Comparison of ENCODE assay signal across 8 mouse cellular contexts in genomic region chr1:136782261-136782660, GRCm38 (mm10).
A peak's percentile ranks its signal among the peaks of the same experiment; 100 is the strongest.
DNase-seq lines count a peak whose midpoint lies in the region; ATAC-seq and TF ChIP-seq lines count a peak whose summit lies in the region.

No protein-coding gene starts in this region.

- intact Hi-C loops in left cerebral cortex, postnatal 25 days (cut with DNase I): loop anchor here (5.0 kb wide), 1 partner anchor 445 kb away; no protein-coding TSS in a partner anchor

- H3K27ac ChIP-seq in liver, postnatal 0 days (ENCODE audit: low read depth): no peak overlapping the region
- H3K27ac ChIP-seq in hindbrain, postnatal 0 days: no peak overlapping the region
- no peak overlapping the region for H3K27ac ChIP-seq in lung, postnatal 0 days (ENCODE audit: low read length)
- no peak overlapping the region for H3K27ac ChIP-seq in stomach, postnatal 0 days (replicated peaks)

- 46% methylated on average over 10 of the region's 10 CpGs for WGBS in liver, postnatal 0 days (ENCODE audit: insufficient replicate concordance)
- WGBS in hindbrain, postnatal 0 days: 9% methylated on average over 10 of the region's 10 CpGs
- 11% methylated on average over 10 of the region's 10 CpGs for WGBS in lung, postnatal 0 days
- WGBS in stomach, postnatal 0 days: 8% methylated on average over 10 of the region's 10 CpGs

- H3K4me3 ChIP-seq in liver, postnatal 0 days (ENCODE audit: low read depth, low read length): no peak overlapping the region
- H3K4me3 ChIP-seq in hindbrain, postnatal 0 days (ENCODE audit: low read length): peak overlapping the region; percentile 31; the same call in 1 of the 2 replicates
- peak overlapping the region; percentile 32; the same call in 1 of the 2 replicates for H3K4me3 ChIP-seq in lung, postnatal 0 days (ENCODE audit: low read depth, low read length)
- peak overlapping the region; percentile 36 for H3K4me3 ChIP-seq in stomach, postnatal 0 days (ENCODE audit: low read depth, low read length)

- TF ChIP-seq CTCF in liver, postnatal 0 days (IDR thresholded peaks at IDR 0.05; ENCODE audit: low read depth): no peak
- TF ChIP-seq CTCF in hindbrain, postnatal 0 days (IDR thresholded peaks at IDR 0.05; ENCODE audit: low read depth): no peak
- TF ChIP-seq CTCF in lung, postnatal 0 days (IDR thresholded peaks at IDR 0.05): no peak
- TF ChIP-seq CTCF in stomach, postnatal 0 days (IDR thresholded peaks at IDR 0.05; ENCODE audit: low read depth): no peak

- H3K36me3 ChIP-seq in liver, postnatal 0 days (replicated peaks; ENCODE audit: insufficient read depth, low read length): no peaks in the 10 kb centered on the region
- no peaks in the 10 kb centered on the region for H3K36me3 ChIP-seq in hindbrain, postnatal 0 days (ENCODE audit: insufficient read depth, low read length)
- H3K36me3 ChIP-seq in lung, postnatal 0 days (ENCODE audit: insufficient read depth, low read length): no peaks in the 10 kb centered on the region
- no peaks in the 10 kb centered on the region for H3K36me3 ChIP-seq in stomach, postnatal 0 days (ENCODE audit: control insufficient read depth, insufficient read depth, low read length)

- no peaks in the 10 kb centered on the region for H3K9me3 ChIP-seq in liver, postnatal 0 days (ENCODE audit: low read length)
- H3K9me3 ChIP-seq in hindbrain, postnatal 0 days (ENCODE audit: low read length): no peaks in the 10 kb centered on the region
- H3K9me3 ChIP-seq in lung, postnatal 0 days (ENCODE audit: low read length): no peaks in the 10 kb centered on the region
- no peaks in the 10 kb centered on the region for H3K9me3 ChIP-seq in stomach, postnatal 0 days (ENCODE audit: control insufficient read depth, low read length)

- TF ChIP-seq EP300 in liver, postnatal 0 days (IDR thresholded peaks at IDR 0.05; ENCODE audit: low read depth): no peak
- peak; percentile 84 for TF ChIP-seq EP300 in lung, postnatal 0 days (IDR thresholded peaks at IDR 0.05)
- TF ChIP-seq EP300 in stomach, postnatal 0 days (optimal IDR thresholded peaks at IDR 0.05): no peak

- no peaks in the 10 kb centered on the region for H3K27me3 ChIP-seq in liver, postnatal 0 days (ENCODE audit: insufficient read depth, low read length)
- H3K27me3 ChIP-seq in hindbrain, postnatal 0 days (ENCODE audit: insufficient read depth, low read length): peaks cover 6% of the 10 kb centered on the region; the same call in 1 of the 2 replicates
- H3K27me3 ChIP-seq in lung, postnatal 0 days (replicated peaks; ENCODE audit: insufficient read depth, low read length): no peaks in the 10 kb centered on the region
- no peaks in the 10 kb centered on the region for H3K27me3 ChIP-seq in stomach, postnatal 0 days (ENCODE audit: control insufficient read depth, insufficient read depth, low read length)

- peak overlapping the region; percentile 46; the same call in 1 of the 2 replicates for H3K4me2 ChIP-seq in liver, postnatal 0 days (ENCODE audit: low read depth, low read length)
- peak overlapping the region; percentile 68 for H3K4me2 ChIP-seq in hindbrain, postnatal 0 days (ENCODE audit: low read depth, low read length)
- peak overlapping the region; percentile 62 for H3K4me2 ChIP-seq in lung, postnatal 0 days (replicated peaks; ENCODE audit: low read depth, low read length)
- peak overlapping the region; percentile 56 for H3K4me2 ChIP-seq in stomach, postnatal 0 days (replicated peaks; ENCODE audit: low read depth)

- ATAC-seq in liver, postnatal 0 days: no peak
- no peak; the same call in 1 of the 2 replicates for ATAC-seq in hindbrain, postnatal 0 days
- ATAC-seq in lung, postnatal 0 days: peak; percentile 86
- ATAC-seq in stomach, postnatal 0 days (ENCODE audit: low FRiP score, low TSS enrichment): peak; percentile 32; the same call in 1 of the 2 replicates

- no peak overlapping the region for H3K9ac ChIP-seq in liver, postnatal 0 days (replicated peaks)
- no peak overlapping the region; the same call in 1 of the 2 replicates for H3K9ac ChIP-seq in hindbrain, postnatal 0 days (replicated peaks; ENCODE audit: low read length)
- H3K9ac ChIP-seq in lung, postnatal 0 days (replicated peaks; ENCODE audit: low read depth): no peak overlapping the region
- no peak overlapping the region for H3K9ac ChIP-seq in stomach, postnatal 0 days (ENCODE audit: low read length)

- DNase-seq in liver, postnatal 0 days: no peak
- DNase-seq in liver: no peak
- DNase-seq in hindbrain, postnatal 0 days (ENCODE audit: low spot score): no peak
- DNase-seq in lung, postnatal 0 days (ENCODE audit: low spot score): peak; percentile 66
- DNase-seq in stomach, postnatal 0 days (ENCODE audit: low spot score): peak; percentile 22
- no peak for DNase-seq in left cerebral cortex, postnatal 25 days (ENCODE audit: low spot score in 2 of 2)
- no peak for DNase-seq in layer of hippocampus, adult 11-12 months (ENCODE audit: low spot score)
- no peak for DNase-seq in thymus, postnatal 14 days

- no peaks in the 10 kb centered on the region for H3K4me1 ChIP-seq in liver, postnatal 0 days (ENCODE audit: insufficient read depth)
- peaks cover 7% of the 10 kb centered on the region; the same call in 1 of the 2 replicates for H3K4me1 ChIP-seq in hindbrain, postnatal 0 days (ENCODE audit: insufficient read depth, low read length)
- H3K4me1 ChIP-seq in lung, postnatal 0 days (ENCODE audit: insufficient read depth, low read depth, low read length): peaks cover 8% of the 10 kb centered on the region; the same call in 1 of the 2 replicates
- no peaks in the 10 kb centered on the region for H3K4me1 ChIP-seq in stomach, postnatal 0 days (replicated peaks; ENCODE audit: control insufficient read depth, insufficient read depth)

Comparison
In these comparisons a context has a peak if more than half of its experiments do, and no peak if none do; other contexts are left out.
1. ATAC-seq: peak in lung, postnatal 0 days (single experiment) and stomach, postnatal 0 days (single experiment); none in liver, postnatal 0 days (single experiment) and hindbrain, postnatal 0 days (single experiment).
2. DNase-seq: peak in lung, postnatal 0 days (single experiment) and stomach, postnatal 0 days (single experiment); none in liver, postnatal 0 days (single experiment), liver (single experiment), hindbrain, postnatal 0 days (single experiment), left cerebral cortex, postnatal 25 days (0 of 2), layer of hippocampus, adult 11-12 months (single experiment) and thymus, postnatal 14 days (single experiment).
3. Peak in every context shown above with its lines, with median percentiles within 50 percentile points of each other: H3K4me2 ChIP-seq.